Mouse (Mus musculus) embryo, embryonic 10 days (tissue): ENCODE data around the gene Spats1.

ENCODE experiments used
- DNase-seq: peaks from one replicate; pipeline ENCODE4 v3.0.0-alpha.2; 2015; ENCODE audit warnings: low spot score

Spats1 gene

DNA sequence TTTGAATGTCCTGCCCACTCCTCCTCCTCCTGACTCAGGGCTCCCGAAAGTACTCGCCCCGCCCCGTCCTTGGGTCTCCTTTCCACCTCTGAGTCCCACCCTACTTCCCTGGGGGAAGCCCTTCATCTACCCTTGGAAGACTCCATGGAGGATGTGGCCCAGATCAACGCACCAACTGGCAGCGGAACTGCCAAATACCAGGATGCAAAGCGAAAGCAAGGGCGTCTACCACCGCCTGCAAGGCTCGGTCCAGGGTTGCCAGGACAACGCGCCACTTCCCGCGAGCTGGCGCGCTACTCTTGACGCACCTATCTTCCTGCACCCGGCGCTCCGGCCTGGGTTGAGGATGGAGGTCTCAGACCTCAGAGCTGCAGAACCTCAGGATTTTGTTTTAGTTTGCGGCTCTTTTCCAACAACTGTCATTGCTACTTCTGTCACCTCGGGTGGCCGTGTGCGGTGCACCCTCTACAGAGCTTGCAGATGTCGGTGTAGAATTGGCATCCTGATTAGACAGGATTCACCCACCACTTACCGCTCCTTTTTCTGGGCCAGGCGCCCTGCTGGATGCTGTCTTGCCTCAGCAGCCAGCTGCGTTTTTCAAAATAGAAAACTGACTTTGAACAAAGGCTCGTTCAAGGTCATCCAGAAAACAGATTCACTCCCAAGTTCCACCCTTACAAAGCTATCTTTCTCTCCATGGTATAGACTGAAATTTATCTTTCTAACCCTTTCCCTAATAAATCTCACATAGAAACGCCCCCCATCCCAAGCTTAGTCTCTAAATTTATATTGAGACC, at the start of gene Spats1:
Gene Spats1 (minus strand): TSS at position 747 of the 797 bp plus-strand sequence.
- peak; percentile 80 for DNase-seq

DNA sequence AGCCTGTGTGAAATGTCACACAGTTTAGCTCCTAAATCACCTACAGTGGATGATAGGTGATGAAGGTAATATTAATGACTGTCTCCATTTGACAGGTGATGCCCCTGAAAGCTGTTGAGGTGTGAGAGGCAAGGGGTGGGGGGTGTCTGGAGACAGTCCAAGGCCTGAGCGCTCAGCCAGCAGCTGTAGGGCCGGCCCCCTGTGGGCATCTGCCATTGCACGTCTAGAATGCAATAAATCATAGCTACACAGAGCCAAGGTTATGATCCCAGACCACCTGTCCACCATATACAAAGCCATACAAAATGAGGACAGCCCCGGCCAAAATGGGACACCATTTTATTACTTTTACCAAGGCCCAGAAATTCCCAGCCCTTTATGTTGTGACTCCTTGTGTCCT, 49.7 kb upstream of the Spats1 start:
- DNase-seq: no peak

DNA sequence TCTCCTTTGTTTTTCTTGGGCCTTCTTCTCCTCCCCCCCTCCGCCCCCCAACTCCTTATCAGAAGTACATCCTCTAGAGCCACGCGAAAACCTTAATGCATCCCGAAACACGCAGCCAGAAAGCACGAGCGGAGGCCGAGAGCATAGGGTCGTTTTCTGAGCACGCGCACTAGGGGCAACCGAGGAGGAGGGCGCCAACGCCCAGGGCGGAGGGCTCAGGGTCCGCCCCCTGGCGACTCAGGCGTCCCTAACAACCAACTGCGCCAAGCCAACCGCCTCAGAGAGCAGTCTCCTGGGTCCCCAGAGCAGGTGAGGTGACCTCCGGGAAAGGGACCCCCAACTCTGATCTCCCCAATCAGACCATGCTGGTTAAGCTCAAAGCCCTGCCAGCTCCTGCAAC, 48.0 kb upstream of the Spats1 start, which contains the start of gene Tcte1:
Gene Tcte1 (plus strand): TSS at position 172 of the 400 bp plus-strand sequence.
- DNase-seq: peak; percentile 89

DNA sequence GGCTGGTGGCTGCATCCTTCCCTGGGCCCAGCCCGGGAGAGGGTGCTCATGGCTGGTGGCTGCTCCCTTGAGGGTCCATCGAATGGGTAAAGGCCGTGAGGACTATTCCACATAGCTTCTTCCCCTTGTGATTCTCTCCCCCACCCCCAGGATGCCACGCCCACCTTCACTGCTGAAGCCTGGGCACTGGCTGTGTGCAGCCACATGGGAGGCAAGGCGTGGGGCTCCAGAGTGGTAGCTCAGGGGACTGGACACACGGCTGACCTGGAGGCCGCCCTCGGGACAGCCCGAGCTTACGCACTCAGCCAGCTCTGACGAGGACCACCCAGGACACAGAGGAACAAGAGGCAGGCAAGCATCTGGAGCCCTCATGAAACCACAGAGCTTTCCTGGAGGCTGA, 44.9 kb upstream of the Spats1 start:
- no peak for DNase-seq

DNA sequence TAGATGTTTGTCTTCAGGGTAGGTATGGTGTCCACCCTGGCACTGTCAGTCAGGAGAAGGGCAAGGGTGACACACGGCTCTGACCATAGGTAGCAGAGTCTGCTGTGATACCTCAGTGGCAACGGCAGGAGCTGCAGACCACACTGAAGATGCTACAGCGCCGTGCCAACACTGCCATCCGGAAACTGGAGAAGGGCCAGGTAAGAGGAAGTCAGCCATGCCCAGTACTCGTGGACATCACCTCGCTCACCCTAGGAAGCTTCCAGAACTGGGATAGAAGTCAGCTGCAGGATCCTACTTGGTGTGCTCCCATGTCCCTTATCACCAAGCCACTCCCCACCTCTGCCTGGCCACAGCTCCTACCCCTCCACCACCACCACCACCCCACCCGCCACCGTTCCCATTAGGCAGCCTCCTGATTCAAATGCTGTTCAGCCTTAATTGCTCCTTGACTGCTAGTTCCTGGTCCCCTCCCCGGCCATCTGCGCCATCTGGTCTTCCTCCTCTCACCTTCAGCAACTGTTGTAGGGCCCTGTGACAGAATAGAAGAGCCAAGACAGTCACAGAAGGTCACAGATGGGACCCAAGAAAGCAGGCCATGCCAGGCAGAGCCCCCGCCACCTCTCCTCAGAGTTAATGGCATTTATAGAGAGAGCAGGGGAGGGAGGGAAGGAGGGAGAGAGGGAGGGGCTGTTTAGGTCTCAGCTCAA, 43.7 kb upstream of the Spats1 start:
- DNase-seq: no peak

DNA sequence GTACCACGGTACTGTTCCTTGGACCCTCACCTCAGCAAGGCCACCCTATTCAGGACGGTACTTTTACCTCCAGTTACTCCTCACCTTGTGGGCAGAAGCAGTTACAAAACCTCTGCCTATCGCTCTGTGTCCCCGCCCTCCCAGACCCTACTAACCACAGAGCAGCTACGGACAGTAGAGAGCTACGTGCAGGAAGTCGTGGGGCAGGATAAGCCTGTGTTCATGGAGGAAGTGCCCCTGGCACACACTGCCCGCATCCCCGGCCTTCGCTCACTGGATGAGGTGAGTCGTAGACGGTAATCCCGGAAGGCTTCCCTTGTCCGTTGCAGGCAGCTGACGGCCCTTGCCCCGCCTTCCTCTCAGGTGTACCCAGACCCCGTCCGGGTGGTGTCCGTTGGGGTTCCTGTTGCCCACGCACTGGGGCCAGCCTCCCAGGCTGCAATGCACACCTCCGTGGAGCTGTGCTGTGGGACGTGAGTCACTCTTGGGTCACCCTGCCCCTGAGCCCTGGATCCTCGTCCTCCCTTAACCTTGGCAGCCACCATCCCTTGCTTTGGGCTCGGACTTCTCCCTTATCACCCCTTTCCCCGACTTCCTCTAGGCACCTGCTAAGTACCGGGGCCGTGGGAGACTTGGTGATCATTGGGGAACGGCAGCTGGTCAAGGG, 42.5 kb upstream of the Spats1 start:
- no peak for DNase-seq

DNA sequence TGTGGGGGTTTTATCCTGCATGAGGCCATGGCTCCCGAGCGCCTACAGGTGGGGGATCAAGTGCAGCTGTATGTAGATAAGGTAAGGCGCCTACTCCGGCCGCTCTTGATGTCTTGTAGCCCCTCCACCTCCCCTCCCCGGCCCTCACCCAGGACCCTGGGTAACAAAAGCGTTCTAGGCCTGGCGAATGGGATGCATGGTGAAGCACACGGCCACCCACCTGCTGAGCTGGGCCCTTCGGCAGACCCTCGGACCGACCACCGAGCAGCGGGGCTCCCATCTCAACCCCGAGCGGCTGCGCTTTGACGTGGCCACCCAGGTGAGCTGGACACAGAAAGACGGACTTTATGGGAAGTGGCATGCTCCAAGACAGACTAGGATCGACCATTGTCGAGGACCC, 41.9 kb upstream of the Spats1 start:
- DNase-seq: no peak

DNA sequence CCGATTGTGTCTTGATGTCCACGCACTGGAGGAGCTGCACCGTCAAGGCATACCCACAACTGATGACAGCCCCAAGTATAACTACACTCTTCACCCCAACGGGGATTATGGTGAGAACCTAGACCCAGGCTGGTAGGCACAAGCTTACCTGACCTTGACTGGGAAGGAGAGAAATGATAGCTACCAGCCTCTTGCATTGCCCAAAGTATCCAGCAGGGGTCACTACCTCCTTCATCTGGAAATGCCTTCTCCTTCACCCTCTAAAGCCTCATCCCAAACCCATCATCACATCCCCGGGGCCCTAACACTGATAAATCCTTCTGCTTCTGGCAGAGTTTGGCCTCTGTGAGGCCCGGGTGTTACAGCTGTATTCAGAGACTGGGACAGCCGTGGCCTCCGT, 41.3 kb upstream of the Spats1 start:
- DNase-seq: peak; percentile 81

DNA sequence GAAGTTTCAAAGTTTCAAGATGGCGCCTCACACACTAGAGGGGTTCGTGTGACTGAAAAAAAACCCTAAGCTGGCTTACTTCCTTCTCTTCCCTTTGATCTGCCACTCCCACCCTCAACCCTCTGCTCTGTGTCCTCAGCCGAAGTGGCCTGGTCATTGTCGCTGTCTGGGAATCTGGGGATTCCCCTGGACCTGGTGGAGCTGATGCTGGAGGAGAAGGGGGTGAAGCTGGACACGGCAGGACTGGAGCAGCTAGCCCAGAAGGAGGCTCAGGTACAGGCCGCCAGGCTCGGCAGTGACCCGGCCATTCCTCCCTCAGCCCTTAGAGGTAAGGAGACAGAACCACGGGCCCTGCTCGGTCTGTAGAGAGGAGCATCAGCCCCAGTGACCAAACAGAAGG, 40.6 kb upstream of the Spats1 start:
- no peak for DNase-seq

DNA sequence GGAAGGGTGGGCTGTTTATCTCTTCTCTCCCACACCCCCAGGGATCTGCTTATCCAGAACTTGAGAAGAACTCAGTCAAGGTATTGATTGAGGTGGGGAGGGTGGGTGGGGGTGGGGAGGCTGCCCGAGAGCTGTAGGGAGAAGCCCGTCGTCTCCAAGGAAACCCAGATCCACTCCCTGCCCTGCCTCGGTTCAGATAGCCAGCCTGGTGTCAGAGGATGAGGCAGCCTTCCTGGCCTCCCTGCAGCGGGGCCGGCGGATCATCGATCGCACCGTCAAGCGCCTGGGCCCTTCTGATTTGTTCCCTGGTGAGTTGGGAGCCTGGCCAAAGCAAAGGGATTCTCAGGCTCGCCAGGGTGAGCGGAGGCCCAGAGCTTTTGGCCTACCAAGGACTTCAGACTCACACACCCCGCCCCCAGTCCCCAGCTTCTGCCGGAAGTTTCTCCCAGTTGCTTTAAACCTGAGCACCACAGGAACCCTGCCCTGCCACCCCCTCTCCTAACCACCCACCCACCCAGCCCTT, 40.0 kb upstream of the Spats1 start:
- no peak for DNase-seq

DNA sequence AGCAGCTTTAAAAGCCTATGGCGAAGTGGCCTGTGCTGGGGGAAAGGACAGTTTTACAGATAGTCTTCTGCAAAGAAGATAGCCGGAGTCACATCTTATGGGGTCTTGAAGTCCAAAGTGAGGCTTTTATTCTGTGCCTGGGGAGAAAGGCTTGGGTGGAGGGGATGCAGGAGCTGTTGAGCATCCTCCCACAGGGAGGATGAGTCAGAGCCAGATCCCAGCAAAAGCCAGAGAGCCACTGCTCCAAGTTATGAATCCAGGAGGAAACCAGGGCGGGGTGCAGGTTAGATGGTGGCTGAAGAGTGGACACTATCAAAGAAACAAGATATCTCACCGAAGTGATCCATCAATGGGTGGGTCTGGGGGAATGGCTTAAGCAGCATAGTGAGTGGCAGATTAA, 36.5 kb upstream of the Spats1 start:
- DNase-seq: no peak

DNA sequence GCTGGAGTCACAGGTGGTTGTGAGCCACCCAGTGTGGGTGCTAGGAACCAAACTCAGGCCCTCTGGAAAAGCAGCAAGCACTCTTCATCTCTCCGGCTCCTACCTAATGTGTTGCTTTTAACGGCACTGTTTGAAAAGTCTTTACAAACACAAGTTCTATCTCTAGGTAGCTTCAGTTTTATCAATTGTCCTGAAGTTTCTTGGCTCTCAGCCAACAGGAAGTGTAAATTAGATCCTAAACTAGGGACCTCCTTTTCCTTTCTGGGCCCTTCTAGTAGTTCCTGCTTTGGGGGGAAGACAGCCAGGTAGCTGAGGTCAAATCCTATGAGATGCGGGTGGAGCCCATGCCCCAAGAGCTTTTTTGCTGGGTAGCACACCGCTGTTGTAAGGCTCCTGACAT, 35.7 kb upstream of the Spats1 start:
- DNase-seq: no peak

DNA sequence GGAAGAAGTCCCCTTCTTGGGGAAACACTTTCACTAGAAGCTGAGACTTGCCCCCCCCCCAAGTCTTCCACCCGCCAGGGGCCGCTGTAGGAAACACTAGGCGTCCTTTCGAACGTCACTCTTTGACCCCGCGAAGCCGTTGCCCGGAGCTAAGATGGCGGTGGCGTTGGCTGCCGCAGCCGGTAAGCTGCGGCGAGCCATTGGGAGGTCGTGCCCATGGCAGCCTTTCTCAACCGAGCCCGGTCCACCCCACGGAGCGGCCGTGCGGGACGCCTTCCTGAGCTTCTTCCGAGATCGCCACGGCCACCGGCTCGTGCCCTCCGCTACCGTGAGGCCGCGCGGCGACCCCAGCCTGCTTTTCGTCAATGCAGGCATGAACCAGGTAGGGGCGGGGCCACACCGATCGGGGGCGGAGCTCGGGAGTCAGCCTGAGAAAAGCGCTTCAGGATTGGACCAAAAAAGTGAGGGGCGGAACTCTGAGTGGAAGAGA, 31.5 kb upstream of the Spats1 start, which contains the start of gene Aars2:
Gene Aars2 (plus strand): TSS at position 142 of the 490 bp plus-strand sequence.
- peak; percentile 95 for DNase-seq

DNA sequence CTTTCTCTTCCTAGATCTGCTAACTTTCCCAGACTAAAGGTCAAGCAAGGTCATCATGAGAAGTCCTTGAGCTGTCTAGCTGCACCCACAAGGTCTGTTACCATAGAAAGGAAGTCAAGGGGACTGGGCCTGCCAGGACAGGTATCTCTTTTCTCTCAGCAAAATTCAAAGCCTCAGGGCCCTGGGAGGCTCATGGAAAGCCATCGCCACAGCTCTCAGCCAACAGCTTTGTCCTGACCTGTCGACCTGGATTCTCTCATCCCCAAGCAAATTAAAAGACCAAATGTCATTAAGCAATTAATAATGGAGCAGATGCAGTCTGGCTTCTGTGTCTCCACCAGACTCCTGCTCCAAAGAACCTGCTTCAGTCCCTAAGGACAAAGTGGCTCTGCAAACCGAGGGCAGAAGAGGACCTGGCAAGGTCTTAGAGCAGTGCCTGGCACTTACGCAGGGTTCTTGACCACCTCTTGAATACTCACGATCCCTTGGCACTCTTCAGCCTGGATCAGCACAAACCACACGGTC, 30.8 kb upstream of the Spats1 start:
- DNase-seq: no peak

DNA sequence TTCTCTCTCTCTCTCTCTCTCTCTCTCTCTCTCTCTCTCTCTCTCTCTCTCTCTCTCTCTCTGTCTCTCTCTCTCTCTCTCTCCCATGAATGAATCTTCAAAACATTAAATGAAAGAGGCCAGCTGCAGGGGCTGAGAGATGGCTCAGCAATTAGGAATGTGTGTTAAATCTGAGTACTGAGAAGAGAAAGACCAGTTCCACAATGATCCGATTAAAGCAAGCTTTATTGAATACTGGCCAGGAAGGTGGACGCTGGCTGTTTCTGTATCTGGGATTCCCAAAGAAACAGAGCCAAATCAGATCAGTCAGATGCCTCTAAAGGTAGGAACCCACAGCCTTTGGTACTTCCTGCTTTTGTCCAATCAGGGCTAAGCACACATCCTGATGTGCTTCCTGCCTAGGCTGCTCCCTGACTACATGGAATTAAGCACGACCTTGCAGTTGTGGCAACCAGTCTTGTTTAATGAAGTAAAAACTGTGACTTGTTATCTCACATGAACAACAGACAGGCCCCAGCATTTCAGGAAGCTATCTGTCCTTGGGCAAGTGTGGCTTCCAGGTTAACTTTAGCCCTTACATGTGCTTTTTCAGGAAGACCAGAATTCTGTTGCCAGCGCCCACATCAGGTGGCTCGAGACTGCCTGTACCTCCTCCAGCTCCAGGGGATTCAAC, 28.2 kb upstream of the Spats1 start:
- DNase-seq: no peak

DNA sequence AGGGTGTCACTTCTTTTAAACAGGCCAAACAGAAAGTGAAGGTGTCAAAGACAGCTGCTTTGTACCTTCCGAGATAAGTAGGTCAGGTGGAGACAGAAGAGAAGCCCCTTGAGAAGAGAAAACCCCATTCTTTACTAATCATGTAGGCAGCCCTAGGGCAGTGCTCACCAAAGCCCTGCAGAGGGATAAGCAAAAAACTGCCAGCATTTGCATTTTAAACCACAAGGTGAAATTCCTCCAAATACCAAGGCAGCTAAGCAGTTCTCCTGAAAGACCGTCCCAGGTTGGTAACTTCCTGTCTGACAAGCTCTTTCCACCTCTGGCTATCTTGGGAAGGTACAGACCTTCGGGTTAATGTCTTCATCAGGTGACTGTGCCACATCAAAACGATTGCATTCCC, 27.1 kb upstream of the Spats1 start:
- DNase-seq: no peak

DNA sequence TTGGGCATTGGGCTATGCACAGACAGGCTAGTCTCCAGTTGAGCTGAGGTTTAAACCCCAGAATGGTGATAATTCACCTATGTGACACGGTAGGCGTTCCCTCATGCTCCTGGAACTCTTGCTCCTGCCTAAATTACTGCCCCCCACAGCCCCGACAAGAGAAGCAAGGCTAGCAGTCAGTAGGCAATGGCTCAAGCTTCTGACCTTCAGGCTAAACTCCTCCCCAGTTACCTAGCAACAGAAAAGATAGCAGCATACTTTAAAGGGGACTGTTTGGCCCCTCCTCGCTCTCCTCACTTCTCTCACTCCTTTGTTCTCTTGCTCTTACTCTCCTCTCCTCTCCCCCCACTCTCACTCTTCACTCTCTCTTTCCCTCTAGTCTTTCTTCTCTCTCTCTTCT, 25.8 kb upstream of the Spats1 start:
- no peak for DNase-seq

DNA sequence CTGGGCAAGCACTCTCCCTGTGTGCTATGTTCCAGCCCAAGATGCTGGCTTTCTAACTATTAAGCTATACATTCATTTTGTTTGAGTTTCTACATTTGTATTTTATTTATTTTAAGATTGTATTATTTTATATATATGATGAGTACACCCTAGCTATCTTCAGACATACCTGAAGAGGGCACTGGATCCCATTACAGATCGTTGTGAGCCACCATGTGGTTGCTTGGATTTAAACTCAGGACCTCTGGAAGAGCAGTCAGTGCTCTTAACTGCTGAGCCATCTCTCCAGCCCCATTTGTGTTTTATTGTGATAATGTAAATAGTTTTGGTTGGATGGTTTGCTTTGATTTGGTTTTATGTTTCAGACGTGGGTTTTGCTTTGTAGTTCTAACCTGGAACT, 24.3 kb upstream of the Spats1 start:
- DNase-seq: no peak

DNA sequence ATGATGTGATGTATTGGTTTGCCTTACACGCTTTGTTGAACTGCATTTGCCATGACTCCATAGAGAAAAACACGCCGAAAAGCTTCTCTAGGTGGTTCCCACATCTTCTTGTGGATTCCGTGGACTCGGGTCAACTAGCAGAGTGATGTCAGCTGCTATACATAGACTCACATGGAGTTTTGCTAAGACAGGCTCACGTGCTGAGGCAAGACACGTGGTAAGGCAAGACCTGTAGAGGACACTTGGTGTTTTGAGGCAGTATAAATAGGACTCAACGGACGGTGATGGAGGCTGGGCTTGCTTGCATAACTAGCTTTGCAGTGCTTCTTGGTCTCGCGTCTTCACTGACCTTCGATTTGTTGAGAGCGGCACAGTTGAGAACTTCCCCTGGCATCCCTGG, 23.2 kb upstream of the Spats1 start:
- DNase-seq: no peak

DNA sequence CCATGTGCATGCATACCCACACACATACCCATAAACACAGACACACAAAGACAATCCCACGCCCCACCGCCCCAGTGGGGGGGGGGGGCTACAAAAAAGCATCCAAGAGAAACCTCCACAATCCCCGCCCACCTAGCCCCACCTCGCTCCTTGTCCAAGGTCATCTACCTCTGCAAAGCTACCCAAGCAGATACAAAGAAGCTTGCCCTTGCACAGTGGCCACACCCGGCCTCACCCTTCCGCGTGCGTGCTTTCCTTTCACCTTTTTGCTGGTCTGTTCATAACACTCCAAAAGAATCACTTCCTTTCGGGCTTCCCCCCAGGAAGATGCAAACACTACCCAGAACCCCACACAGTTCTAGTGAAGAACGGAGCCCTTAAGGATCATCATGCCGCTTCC, 20.2 kb upstream of the Spats1 start:
- no peak for DNase-seq

DNA sequence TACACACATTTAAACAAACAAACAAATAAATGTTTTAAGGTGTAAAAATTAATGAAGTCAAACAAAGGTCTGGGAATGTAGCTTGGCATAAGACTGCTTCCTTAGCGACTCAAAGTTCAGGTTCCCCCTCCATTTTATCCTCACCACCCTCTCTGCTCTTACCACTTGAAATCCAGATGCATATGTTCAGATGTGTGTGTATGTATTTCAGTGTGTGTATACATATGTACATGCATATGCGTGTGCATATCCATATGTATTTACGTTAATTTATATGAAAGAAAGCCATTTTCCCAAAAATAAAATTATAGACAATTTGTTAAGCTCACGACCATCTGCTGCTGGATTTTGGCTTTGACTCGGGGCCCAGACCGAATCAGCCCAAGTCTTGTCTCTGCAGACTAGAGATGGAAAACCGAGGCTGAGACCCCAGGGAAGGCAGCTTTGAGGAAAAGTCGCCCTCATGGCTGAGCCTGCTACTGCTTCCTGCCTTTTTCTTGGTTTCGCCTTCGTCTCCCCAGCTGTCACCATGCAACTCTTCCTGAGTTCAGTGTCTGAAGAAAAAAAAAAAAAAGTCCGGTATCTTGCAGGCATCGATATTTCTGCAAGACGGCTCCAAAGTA, 15.4 kb upstream of the Spats1 start:
- no peak for DNase-seq
